Mouse (Mus musculus) testis, postnatal 10 days (tissue): ENCODE data around the gene Lrrc4.

Experiments
- DNase-seq: peaks from one replicate; pipeline ENCODE4 v3.0.0; 2021; ENCODE audit warnings: low spot score

Lrrc4 gene

GRCm38 (mm10) chr6:28825894-28826293 lies 5.7 kb downstream of the Lrrc4 start:
- DNase-seq = no peak

DNA sequence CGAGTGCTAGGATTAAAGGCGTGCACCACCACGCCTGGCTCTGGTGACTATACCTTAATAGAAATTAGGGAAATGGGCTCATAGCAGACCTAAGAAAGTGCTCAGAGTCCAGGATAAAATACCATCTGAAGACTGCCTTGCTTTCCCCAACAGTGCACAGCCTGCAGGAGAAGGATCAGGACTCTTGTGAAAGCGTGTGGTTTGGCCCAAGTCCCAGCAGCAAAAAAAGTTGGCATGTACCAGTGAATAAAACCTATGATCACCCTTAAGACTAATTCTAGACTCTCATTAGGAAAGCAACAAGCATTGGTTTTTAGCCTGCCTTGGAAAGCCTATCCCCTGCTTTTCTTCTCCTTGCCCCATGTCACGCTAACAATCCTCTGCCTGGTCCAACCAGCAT lies 7.7 kb downstream of the Lrrc4 start:
- no peak for DNase-seq

GRCm38 (mm10) chr6:28823375-28823774 lies 8.2 kb downstream of the Lrrc4 start:
- no peak for DNase-seq

GRCm38 (mm10) chr6:28822296-28822695 lies 9.3 kb downstream of the Lrrc4 start:
- DNase-seq = no peak

GRCm38 (mm10) chr6:28819509-28820358 lies 11.8 kb downstream of the Lrrc4 start:
- no peak for DNase-seq

DNA sequence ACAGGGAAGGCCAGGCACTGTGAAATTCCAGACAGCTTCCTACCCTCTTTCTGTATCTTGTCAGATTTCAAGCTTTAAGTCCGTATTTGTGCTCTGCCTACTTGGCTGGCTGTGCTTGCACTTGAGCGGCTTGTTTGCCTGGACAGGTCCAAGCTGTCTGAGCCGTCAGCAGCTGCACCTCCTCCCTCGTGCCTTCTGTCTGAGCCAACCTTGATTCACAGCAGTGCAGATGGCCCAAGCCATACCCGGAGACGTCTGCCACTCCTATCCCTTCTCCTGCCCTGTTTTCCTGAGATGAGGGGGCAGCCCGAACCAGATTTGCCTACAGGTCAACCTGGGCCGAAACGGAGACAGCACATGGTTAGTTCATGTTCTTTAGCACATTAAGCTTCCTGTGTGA lies 14.5 kb downstream of the Lrrc4 start:
- DNase-seq = no peak

DNA sequence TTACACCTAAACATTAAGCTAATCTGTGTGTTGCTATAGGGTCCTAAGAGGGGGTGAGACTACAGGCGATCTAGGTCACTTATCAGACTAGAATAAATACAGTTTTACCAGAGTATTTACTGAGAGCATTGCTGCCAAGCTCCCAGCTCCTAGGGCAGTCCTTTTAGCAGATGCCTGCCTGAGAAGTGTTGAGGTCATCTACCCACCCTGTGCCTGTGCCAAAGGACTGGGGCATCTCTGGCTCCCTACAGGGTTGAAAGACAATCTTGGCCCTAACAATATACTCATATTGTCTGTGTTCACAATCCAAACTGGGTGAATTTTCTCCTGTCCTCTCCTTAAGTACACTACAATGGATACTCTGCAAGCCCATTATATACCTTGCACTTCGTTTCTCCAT lies 16.7 kb downstream of the Lrrc4 start:
- DNase-seq = no peak

- no peak for DNase-seq
These were observed 18.5 kb downstream of the Lrrc4 start for GRCm38 (mm10) chr6:28813057-28813456.

DNA sequence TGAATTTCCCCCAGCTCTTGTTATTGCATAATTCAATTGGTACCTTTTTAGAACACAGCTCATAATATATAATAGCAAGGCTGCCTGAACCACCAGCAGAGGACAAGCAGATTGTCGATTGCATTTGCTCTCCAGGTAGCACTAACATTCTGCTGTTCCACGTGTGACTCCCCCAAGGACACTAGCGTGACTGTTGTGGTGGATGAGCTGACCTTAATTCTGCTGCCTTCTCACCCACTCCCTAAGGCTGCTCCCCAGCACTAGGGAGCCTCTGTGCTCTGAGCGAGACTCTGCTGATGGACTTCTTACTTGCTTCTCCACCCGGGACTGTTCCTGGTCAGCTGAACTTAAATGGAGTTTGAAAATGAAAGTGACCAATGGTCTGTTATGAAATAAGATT lies 26.8 kb downstream of the Lrrc4 start:
- no peak for DNase-seq

DNA sequence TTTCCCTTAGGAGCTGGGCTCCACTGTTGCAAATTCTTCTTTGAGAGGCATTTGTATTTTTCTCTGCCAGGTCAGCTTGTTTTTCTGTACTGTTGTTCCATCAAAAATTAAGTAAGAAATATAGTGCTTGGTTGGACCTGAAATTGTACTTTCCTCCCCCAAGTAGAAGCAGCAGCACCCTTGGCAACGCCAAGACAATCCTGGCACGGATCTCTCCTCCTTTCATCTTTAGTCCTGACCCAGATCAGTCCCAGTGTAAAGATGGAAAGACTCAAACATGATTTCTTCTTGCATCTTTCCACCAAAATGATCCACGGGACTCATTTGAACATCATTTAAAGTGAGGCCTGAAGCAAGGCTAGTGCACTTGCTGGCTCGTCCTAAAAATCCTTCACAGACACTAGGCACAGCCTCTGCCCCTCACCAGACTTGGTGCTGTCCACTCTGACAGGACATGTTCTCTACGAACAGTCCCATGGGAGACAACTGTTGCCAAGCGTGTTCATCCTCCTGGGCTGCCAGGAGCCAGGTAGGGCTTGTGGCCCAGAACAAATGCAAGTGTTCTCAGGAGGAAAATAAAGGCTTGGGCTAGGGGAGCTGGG lies 27.8 kb downstream of the Lrrc4 start:
- DNase-seq = no peak

- DNase-seq = no peak
These were observed 30.6 kb downstream of the Lrrc4 start for GRCm38 (mm10) chr6:28800976-28801375.

GRCm38 (mm10) chr6:28799818-28800217 lies 31.7 kb downstream of the Lrrc4 start:
- DNase-seq = no peak

DNA sequence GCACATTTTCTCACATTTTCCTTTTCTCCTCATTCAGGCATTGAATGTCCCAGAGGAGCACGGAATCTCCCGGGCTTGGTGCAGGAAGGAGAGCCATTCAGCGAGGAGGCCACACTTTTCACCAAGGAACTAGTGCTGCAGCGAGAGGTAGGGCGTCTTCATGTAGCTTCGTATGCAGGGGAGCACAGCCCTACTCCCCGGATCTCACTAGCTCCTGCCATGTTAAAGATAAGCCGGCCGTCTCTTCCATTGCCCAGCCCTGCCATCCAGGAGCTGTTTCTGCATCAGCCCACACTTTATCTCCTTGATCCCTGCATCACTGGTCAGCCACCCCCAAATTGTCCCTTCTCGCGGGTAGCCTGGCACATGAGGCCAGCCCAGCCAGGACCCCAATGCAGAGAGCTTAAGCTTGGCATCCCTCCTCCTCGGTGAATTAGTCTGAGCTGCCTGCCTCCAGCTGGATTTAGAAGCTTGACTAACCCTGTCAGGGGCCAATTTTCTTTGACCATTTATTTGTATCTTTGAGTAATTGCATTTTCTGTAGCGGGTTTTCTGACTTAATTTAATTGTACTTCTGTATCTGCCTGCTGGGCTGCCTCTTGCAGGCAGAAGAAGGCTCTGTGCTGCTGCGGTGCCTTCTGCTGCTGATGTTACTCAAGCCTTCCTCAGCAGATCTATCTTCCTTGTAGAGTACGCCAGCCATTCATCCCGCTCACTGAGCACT lies 35.6 kb downstream of the Lrrc4 start:
- no peak for DNase-seq

DNA sequence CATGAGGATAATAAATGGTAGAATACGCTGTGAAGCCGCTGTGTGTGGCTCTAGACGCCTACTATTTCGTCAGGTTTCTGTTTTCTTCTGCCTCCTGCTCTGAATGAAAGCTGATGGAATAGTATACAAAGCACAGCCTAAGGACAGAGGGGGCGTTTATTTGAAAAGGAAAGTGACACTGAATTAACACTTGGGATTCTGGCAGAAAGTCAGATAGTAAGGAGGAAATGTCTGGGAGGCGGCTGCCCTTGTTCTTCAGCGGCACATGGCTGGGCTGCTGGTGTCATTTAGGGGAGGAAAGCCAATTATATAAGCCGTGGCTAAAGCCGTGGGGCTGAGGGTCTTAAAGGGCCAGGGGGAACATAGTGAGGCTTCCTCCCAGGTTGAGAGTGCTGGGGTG lies 36.2 kb downstream of the Lrrc4 start:
- DNase-seq = no peak

- no peak for DNase-seq
These were observed 39.7 kb downstream of the Lrrc4 start for GRCm38 (mm10) chr6:28791809-28792208.

GRCm38 (mm10) chr6:28791183-28791582 lies 40.4 kb downstream of the Lrrc4 start:
- DNase-seq = no peak

DNA sequence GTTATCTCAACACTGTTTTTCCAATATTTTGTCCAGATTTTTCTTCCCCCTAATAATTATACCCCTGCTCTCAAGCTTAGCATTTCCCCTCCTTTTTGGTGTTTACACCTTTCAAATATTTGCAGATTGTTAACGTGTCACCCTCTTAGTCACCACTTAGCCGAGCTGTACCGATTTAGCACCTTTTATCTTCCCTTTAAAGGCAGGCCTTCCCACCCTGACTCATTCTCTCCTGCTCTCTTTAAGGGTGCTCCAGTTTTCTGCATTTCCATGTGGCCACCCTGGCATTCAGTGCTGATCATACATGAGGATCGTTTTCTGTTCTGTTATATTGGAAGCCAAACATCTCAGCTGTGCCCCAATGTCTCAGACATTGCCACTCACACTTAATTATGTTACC lies 41.9 kb downstream of the Lrrc4 start:
- no peak for DNase-seq

DNA sequence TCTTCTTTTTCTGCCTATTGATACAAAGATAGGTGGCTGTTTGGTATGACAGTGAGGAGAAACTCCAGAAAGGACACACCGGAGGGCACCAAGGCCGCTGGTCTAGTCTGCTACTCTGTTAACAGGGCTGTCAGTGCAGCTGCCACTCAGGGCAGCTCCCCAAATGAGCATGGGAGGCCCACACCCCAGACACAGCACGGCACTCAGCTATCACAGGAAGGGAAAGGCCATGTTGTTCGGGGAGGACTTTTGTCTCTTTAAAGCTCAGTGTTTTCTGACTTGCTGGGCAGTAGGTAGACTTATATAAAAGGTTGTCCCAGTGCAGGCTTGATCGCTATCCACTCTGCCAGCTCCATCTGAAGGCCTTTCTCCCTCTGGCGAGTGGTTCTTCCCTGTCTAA lies 44.4 kb downstream of the Lrrc4 start:
- DNase-seq = no peak

GRCm38 (mm10) chr6:28785770-28786169 lies 45.8 kb downstream of the Lrrc4 start:
- DNase-seq = no peak

DNA sequence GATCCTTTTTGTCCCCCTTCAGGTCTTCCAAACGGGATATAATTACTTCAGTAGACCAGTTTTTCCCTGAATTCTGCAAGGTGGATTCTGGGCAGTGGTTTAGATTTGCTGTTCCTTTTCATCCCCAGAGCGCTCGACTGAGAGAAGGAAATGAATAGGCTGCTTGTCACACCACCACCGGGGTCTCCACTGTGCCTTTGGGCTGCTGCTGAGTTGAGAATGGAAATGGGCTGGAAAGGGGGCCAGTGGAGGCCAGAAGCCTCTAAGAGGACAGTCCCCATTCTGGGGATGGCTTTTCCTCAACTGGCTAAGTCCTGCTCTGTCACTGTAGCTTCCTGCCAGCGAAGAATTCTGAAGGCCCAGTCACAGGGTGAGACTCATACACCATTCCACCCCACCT lies 47.6 kb downstream of the Lrrc4 start:
- DNase-seq = no peak

GRCm38 (mm10) chr6:28783082-28783647 lies 48.4 kb downstream of the Lrrc4 start:
- no peak for DNase-seq

DNA sequence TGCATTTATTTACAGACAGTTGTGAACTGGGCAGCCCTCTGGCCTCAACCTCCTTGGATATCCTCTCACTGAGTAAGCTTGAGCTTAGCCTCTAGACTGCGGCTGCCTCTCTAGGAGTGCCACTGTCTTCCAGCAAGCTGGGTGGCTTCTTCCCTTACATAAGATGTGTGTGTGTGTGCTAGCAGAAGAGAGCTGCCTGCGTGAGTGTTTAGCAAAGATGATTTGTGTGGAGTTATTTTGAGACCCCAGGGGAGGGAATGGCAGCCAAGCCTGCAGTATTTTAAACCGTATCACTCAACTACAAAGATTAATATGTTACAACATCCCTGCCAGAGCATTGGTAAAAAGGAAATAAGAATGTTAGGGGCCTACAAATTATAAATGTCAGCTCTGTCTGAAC lies 49.9 kb downstream of the Lrrc4 start:
- DNase-seq = no peak

- DNase-seq = no peak
These were observed 60.2 kb downstream of the Lrrc4 start for GRCm38 (mm10) chr6:28771331-28771730.
